Mouse (Mus musculus) ES-E14 (cell line): ENCODE measurements around the gene Svop. TPM values are rescaled to one million over a fixed set of nuclear protein-coding genes. Genes with fewer than 3 reads are reported as not detected.

Source experiments
- DNase-seq: peaks from one replicate; pipeline ENCODE4 v3.0.0-alpha.2; 2013; ENCODE audit warnings: low read depth, low spot score
- H3K27ac ChIP-seq: 2 replicates; pipeline ENCODE4 v1.5.1; 2012; ENCODE audit warnings: low read depth, mild to moderate bottlenecking, low read length, moderate library complexity, mixed read lengths; ENCODE audit not compliant: poor library complexity, insufficient read depth, severe bottlenecking
- H3K36me3 ChIP-seq: 2 replicates; pipeline ENCODE4 v1.6.1; 2012; ENCODE audit warnings: mild to moderate bottlenecking, low read length, moderate library complexity, mixed read lengths; ENCODE audit not compliant: control insufficient read depth, poor library complexity, insufficient read depth, severe bottlenecking
- H3K4me1 ChIP-seq, 2 experiments: fragments of 150-350 bp in 1 of 2; sonication (generic) in 1 of 2; 2 replicates each; pipeline ENCODE4 v1.6.1; 2012; ENCODE audit warnings: low read length in 2 of 2, mild to moderate bottlenecking in 1 of 2, mixed read lengths in 1 of 2; ENCODE audit not compliant: control insufficient read depth in 2 of 2, insufficient read depth in 2 of 2, poor library complexity in 1 of 2
- H3K4me3 ChIP-seq, 2 experiments: fragments of 150-350 bp in 1 of 2; sonication (generic) in 1 of 2; 2 replicates each; pipeline ENCODE4 v1.5.1; 2012; ENCODE audit warnings: low read length in 2 of 2, low read depth in 1 of 2, mild to moderate bottlenecking in 1 of 2, mixed read lengths in 1 of 2; ENCODE audit not compliant: insufficient read depth in 1 of 2, poor library complexity in 1 of 2, severe bottlenecking in 1 of 2
- H3K9ac ChIP-seq: 2 replicates; pipeline ENCODE4 v1.6.1; 2012; ENCODE audit warnings: low read depth, mild to moderate bottlenecking, low read length, mixed read lengths; ENCODE audit not compliant: poor library complexity, insufficient read depth, severe bottlenecking
- H3K9me3 ChIP-seq: fragments of 150-350 bp; sonication (generic); 2 replicates; pipeline ENCODE4 v1.6.1; 2012; ENCODE audit warnings: low read depth, mild to moderate bottlenecking, low read length; ENCODE audit not compliant: control insufficient read depth, insufficient read depth
- CHD2 ChIP-seq: IDR thresholded peaks from 2 replicates; pipeline ENCODE4 v1.6.1; 2014; ENCODE audit warnings: mild to moderate bottlenecking, low read depth, low read length, inconsistent platforms
- HCFC1 ChIP-seq: IDR thresholded peaks from 2 replicates; pipeline ENCODE4 v1.6.1; 2012; ENCODE audit warnings: low read length, inconsistent platforms, borderline replicate concordance; ENCODE audit not compliant: insufficient read depth
- MAFK ChIP-seq: IDR thresholded peaks from 2 replicates; pipeline ENCODE4 v1.6.1; 2014; ENCODE audit warnings: mild to moderate bottlenecking, low read depth, low read length, inconsistent platforms; ENCODE audit not compliant: insufficient read depth
- ZC3H11A ChIP-seq: IDR thresholded peaks from 2 replicates; pipeline ENCODE4 v1.6.1; 2012; ENCODE audit warnings: low read depth, mild to moderate bottlenecking, inconsistent platforms, low read length, borderline replicate concordance
- ZNF384 ChIP-seq: IDR thresholded peaks from 2 replicates; pipeline ENCODE4 v1.6.1; 2012; ENCODE audit warnings: low read depth, low read length, inconsistent platforms
- in situ Hi-C, 2 experiments: fragments of 600-800 bp; cut with MboI; formaldehyde crosslinking; loops; one replicate each; pipeline ENCODE4 v1.15.1; 2025; ENCODE audit warnings: low sequenced_read_pairs in 2 of 2, inconsistent platforms in 1 of 2; ENCODE audit not compliant: unreplicated experiment in 2 of 2
- total RNA-seq: library from RNA; depleted of rRNA; stranded (reverse); fragments of 300-350 nt; gene quantifications from 2 replicates; pipeline ENCODE4 v1.2.3, GENCODE M21; 2012

Gene Svop
- total RNA-seq, 1 experiment, result 4.9 TPM

DNA sequence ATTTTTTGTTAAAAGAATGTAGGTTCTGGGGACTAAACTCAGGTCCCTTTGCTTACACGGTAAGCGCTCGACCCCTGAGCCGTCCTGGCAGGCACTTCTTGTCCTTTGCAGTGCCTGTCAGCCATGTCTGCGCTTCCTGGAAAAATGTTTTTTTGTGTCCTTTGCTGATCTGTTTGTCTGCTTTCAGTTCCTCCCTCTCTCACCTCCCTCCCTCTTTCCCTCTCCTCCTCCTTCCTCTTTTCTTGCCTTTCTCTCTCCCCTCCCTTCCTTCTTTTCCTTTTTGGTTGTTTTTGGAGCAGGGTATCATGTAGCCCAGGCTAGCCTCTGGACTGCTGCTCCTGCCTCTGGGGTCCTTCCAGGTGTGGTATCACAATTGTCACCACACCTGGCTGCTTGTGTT, 23.7 kb upstream of the Svop start:
- Histone ChIP-seq H3K4me3 (no peak overlapping the region), H3K9ac (no peak overlapping the region), H3K27ac (no peak overlapping the region), H3K4me1 (peaks cover 0 to 12% of the 10 kb centered on the region in 2 experiments; a peak in 1 of 4 replicates), H3K9me3 (no peaks in the 10 kb centered on the region), H3K36me3 (peaks cover 9% of the 10 kb centered on the region; the same call in 1 of the 2 replicates)
- TF ChIP-seq MAFK, result no peak
- TF ChIP-seq ZNF384, result no peak
- no peak for TF ChIP-seq CHD2
- no peak for TF ChIP-seq ZC3H11A
- TF ChIP-seq HCFC1, result no peak
- in situ Hi-C loops, result no loop called here
- DNase-seq, result no peak

DNA sequence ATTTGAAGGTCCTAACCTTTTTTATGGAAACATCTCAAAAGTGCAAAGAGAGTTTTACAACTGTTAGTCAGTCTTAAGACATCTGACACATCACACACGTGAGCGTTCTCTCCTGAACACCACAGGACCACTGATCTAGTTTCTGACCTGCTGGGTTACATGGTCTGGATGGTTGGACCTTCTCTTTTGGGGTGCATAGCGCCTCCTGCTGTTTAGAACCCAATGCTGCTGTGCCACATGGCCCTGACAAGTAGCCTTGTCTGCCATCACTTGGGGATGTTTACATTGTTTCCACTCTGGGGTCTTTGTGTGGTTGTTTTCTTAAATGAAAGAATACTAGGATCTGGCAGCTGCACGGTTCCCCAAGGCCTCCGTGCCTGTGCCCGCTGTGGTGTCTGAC, 22.0 kb upstream of the Svop start:
- no peak overlapping the region for H3K9ac ChIP-seq
- peaks cover 0 to 4% of the 10 kb centered on the region in 2 experiments; a peak in 1 of 4 replicates for H3K4me1 ChIP-seq
- H3K27ac ChIP-seq, result no peak overlapping the region
- TF ChIP-seq CHD2 (no peak), HCFC1 (no peak), ZC3H11A (no peak), ZNF384 (no peak), MAFK (no peak)
- peaks cover 17% of the 10 kb centered on the region for H3K36me3 ChIP-seq
- no peak overlapping the region for H3K4me3 ChIP-seq
- DNase-seq, result no peak
- H3K9me3 ChIP-seq, result no peaks in the 10 kb centered on the region
- in situ Hi-C loops, result no loop called here

GRCm38 (mm10) chr5:114106391-114106935, 15.1 kb upstream of the Svop start:
- Histone ChIP-seq H3K4me3 (no peak overlapping the region), H3K9me3 (no peaks in the 10 kb centered on the region), H3K36me3 (peaks cover 24% of the 10 kb centered on the region), H3K27ac (no peak overlapping the region), H3K4me1 (no peaks in the 10 kb centered on the region), H3K9ac (no peak overlapping the region)
- in situ Hi-C loops, result no loop called here
- TF ChIP-seq ZC3H11A (no peak), ZNF384 (no peak), HCFC1 (no peak), MAFK (no peak), CHD2 (no peak)
- DNase-seq, result no peak

DNA sequence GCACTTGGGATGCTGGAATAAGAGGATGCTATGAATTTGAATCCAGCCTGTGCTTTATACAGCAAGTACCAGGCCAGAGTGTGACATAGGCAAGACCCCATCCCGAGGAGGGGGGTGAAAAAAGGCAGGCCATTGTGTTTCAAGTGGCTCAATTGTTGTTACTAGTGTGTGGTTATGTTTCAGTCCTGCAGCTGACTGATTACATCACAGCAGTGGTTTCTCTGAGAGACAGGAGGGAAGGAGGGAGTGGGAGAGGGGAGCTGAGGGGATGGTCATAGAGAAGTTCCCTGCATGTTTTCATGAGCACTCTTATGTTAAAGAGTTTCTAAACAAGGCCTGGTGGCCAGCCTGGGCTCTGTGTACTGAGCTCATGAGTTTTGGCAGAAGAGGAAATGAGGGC, 11.4 kb upstream of the Svop start:
- Histone ChIP-seq H3K4me1 (peaks cover 0 to 7% of the 10 kb centered on the region in 2 experiments; a peak in 1 of 4 replicates), H3K9ac (no peak overlapping the region), H3K4me3 (no peak overlapping the region), H3K9me3 (no peaks in the 10 kb centered on the region), H3K27ac (no peak overlapping the region), H3K36me3 (peaks cover 7% of the 10 kb centered on the region; the same call in 1 of the 2 replicates)
- DNase-seq, result no peak
- TF ChIP-seq ZNF384 (no peak), MAFK (no peak), HCFC1 (no peak), ZC3H11A (no peak), CHD2 (no peak)
- in situ Hi-C loops, result no loop called here

- Histone ChIP-seq H3K27ac (no peak overlapping the region), H3K36me3 (peaks cover 7% of the 10 kb centered on the region; the same call in 1 of the 2 replicates), H3K9ac (no peak overlapping the region), H3K4me1 (peaks cover 0 to 7% of the 10 kb centered on the region in 2 experiments; a peak in 1 of 4 replicates), H3K4me3 (no peak overlapping the region), H3K9me3 (no peaks in the 10 kb centered on the region)
- in situ Hi-C loops, result no loop called here
- no peak for TF ChIP-seq ZC3H11A
- TF ChIP-seq CHD2, result no peak
- TF ChIP-seq HCFC1, result no peak
- no peak for TF ChIP-seq MAFK
- TF ChIP-seq ZNF384, result no peak
- DNase-seq, result no peak
These were observed 10.5 kb upstream of the Svop start for GRCm38 (mm10) chr5:114101873-114102272.
